Mouse (Mus musculus) bone marrow macrophage, adult 2 months (primary cell): ENCODE data around the gene Rxfp2. TPM values are rescaled to one million over a fixed set of nuclear protein-coding genes. Genes with fewer than 3 reads are reported as not detected.

Experiments used
- H3K27ac ChIP-seq: 2 replicates; pipeline ENCODE4 v1.5.1; 2012; ENCODE audit warnings: low read depth, low read length; ENCODE audit not compliant: insufficient read depth
- H3K4me1 ChIP-seq: 2 replicates; pipeline ENCODE4 v1.6.1; 2012; ENCODE audit warnings: low read length; ENCODE audit not compliant: control insufficient read depth, insufficient read depth
- H3K4me3 ChIP-seq: 2 replicates; pipeline ENCODE4 v1.5.1; 2012; ENCODE audit warnings: mild to moderate bottlenecking, low read length, moderate library complexity; ENCODE audit not compliant: insufficient read depth
- CTCF ChIP-seq: IDR thresholded peaks from 2 replicates; pipeline ENCODE4 v1.5.1; 2012; ENCODE audit warnings: low read depth, mild to moderate bottlenecking, low read length, moderate library complexity
- POLR2A ChIP-seq: IDR thresholded peaks from 2 replicates; pipeline ENCODE4 v1.6.1; 2012; ENCODE audit warnings: mild to moderate bottlenecking, low read depth, low read length, borderline replicate concordance
- polyA plus RNA-seq: library from polyadenylated mRNA; stranded (reverse); fragments of >200 nt; gene quantifications from 2 replicates; pipeline ENCODE4 v1.2.4, GENCODE M21; 2012; ENCODE audit not compliant: missing spikeins, insufficient read depth, insufficient read length

Gene Rxfp2
- polyA plus RNA-seq, 1 experiment = not detected

DNA sequence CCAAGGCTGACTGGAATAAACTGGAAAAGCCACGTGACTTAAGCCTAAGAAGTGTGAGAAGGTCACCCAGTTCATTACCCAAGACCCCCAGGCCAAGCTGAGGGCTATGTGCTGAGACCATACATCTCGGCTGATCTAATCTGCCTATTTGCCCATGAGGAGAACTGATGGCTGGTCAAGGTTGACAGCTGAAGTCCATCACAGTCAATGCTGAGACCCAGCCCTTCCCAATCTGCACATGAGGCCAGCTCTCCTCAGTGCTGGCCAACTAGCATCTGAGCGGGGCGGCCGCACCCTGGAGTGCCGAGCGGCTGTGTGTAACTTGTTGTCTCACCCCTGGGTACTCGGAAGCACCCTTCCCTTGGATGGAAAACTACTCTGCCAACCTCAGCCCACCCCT lies 17.8 kb downstream of the Rxfp2 start:
- H3K27ac ChIP-seq = no peak overlapping the region
- H3K4me3 ChIP-seq = no peak overlapping the region
- H3K4me1 ChIP-seq = no peaks in the 10 kb centered on the region
- TF ChIP-seq CTCF = no peak

DNA sequence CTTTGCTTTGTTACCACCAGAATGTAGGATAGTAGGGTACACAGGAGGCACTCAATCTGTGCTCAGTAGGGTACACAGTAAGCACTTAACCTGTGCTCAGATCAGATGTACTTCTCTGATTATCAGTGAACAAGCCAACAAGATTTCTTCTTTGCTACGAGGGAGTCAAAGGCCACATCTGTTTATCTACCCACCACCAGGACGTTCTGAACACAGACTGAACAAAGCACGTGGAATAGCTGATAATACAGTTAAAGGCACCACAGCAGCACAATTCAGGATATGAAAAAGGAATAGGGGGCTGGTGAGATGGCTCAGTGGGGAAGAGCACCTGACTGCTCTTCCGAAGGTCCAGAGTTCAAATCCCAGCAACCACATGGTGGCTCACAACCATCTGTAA lies 18.4 kb downstream of the Rxfp2 start:
- H3K4me1 ChIP-seq = no peaks in the 10 kb centered on the region
- TF ChIP-seq POLR2A (no peak), CTCF (no peak)
- H3K4me3 ChIP-seq = no peak overlapping the region
- no peak overlapping the region for H3K27ac ChIP-seq

DNA sequence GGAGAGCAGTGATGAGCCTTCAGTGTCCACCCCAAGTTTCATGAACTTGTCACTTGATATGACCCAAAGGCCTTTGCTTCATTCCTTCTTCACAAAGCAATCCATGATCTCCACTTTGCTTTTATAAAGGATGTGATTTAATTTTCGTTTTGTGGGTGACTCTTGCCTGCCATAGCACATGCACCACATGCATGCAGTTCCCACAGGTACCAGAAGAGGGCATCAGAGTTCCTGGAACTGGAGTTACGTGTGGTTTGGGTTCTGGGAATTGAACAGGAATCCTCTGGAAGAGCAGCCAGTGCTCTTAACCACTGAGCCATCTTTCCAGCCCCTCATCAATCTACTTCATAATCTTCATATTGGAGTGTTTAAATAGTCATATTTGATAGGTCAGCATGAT lies 26.1 kb downstream of the Rxfp2 start:
- TF ChIP-seq CTCF = no peak
- TF ChIP-seq POLR2A = no peak
- Histone ChIP-seq H3K27ac (no peak overlapping the region), H3K4me3 (no peak overlapping the region), H3K4me1 (no peaks in the 10 kb centered on the region)

GRCm38 (mm10) chr5:150046438-150046837 lies 28.0 kb downstream of the Rxfp2 start:
- H3K4me3 ChIP-seq = no peak overlapping the region
- H3K27ac ChIP-seq = no peak overlapping the region
- H3K4me1 ChIP-seq = no peaks in the 10 kb centered on the region
- no peak for TF ChIP-seq CTCF
- TF ChIP-seq POLR2A = no peak

DNA sequence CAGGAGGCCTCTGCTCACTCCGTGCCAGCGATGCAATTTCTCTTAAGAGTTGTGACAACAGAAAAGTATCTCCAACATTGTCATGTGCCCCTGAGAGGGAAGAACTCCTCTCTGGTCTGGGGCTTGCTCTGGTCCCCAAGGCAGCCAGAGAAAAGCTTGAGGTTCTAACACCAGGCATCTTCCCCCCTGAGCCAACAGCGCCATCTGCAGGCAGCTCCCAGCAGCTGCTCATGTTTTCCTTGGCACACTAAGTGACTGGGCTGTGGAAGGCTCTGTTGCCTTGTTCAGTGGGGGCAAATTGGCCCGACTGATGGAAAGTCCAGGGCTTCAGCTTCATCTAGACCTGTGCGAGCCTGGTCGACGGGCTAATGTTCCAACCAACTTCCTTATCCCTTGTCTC lies 31.5 kb downstream of the Rxfp2 start:
- H3K4me3 ChIP-seq = no peak overlapping the region
- TF ChIP-seq CTCF (peak; percentile 23; the same call in 1 of the 2 replicates), POLR2A (no peak)
- H3K27ac ChIP-seq = no peak overlapping the region
- no peaks in the 10 kb centered on the region for H3K4me1 ChIP-seq

- H3K4me1 ChIP-seq = no peaks in the 10 kb centered on the region
- TF ChIP-seq POLR2A = no peak
- peak; percentile 39; the same call in 1 of the 2 replicates for TF ChIP-seq CTCF
- no peak overlapping the region for H3K27ac ChIP-seq
- H3K4me3 ChIP-seq = no peak overlapping the region
Observed at GRCm38 (mm10) chr5:150051828-150052227, 33.4 kb downstream of the Rxfp2 start.

DNA sequence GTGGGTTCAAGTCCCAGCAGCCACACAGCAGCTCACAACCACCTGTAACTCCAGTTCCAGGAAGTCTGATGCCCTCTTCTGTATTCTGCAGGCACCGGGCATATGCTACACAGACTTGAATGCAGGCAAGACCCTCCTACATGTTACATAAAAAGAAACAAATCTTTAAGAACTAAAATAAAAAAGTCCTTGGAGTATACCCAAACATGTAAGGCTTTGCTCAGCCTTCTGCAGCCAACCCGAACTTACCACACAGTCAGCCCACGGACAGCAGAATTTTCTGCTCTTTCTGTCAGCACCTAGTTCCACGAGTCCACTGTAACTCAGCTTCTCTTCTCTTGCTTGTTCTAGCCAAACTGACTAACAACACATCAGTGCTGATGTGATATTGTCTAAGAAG lies 34.8 kb downstream of the Rxfp2 start:
- Histone ChIP-seq H3K4me3 (no peak overlapping the region), H3K4me1 (no peaks in the 10 kb centered on the region), H3K27ac (no peak overlapping the region)
- TF ChIP-seq CTCF = no peak
- TF ChIP-seq POLR2A = no peak

- H3K27ac ChIP-seq = no peak overlapping the region
- TF ChIP-seq CTCF = no peak
- TF ChIP-seq POLR2A = no peak
- no peaks in the 10 kb centered on the region for H3K4me1 ChIP-seq
- H3K4me3 ChIP-seq = no peak overlapping the region
Observed at GRCm38 (mm10) chr5:150053956-150054355, 35.5 kb downstream of the Rxfp2 start.

DNA sequence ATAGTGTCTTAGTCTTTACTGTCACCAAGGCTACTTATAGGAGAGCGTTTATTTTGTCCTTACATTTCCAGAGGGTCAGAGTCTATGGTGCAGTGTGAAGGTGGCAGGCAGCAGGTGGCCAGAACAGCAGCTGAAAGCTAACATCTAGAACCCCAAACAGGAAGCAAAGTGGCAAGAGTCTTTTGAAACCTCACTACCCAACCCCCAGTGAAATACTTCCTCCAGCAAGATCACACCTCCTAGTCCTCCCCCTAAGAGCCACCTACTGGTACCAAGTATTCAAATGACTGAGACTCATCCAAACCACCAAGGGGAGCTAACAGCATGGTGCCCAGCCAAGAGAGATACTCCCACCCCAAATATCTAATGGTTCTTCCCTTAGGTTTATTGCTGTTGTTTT lies 36.8 kb downstream of the Rxfp2 start:
- H3K4me1 ChIP-seq = no peaks in the 10 kb centered on the region
- no peak for TF ChIP-seq CTCF
- TF ChIP-seq POLR2A = no peak
- no peak overlapping the region for H3K4me3 ChIP-seq
- no peak overlapping the region for H3K27ac ChIP-seq

DNA sequence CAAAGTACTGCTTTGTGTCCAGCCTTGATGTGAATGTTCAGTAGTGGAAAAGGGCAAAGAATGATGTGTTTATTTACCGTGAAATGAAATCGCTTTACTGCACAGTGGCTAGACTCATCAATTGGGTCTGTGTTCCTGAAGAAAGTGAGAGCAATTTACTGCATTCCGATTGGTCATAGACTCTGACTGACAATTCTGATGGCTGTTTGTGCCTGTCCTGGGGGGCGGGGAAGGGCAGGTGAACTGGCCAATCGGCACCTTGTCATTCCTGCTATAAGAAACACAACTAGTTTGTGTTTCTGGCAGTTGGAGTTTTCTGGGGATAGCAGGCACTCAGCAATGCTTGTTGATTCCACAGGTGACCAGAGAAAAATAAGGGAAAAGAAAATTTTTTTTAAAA lies 37.6 kb downstream of the Rxfp2 start:
- H3K27ac ChIP-seq = no peak overlapping the region
- no peaks in the 10 kb centered on the region for H3K4me1 ChIP-seq
- H3K4me3 ChIP-seq = no peak overlapping the region
- TF ChIP-seq CTCF = no peak
- no peak for TF ChIP-seq POLR2A

DNA sequence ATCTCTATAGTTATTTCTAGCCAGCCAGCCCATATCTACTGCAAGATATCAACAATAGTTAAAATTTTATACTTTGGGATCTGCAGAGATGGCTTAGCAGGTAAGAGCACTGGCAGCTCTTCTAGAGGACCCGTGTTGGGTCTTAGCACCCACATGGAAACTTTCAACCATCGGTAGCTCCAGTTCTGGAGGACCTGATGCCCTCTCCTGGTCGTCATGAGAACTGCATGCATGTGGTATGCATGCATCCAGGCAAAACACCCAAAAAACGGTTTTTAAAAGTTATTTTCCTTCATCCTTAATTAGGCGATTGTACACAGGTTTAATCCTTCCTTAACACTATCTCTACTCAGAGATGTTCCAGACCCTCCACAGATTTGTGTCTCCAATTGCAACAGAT lies 40.4 kb downstream of the Rxfp2 start:
- H3K27ac ChIP-seq = no peak overlapping the region
- H3K4me3 ChIP-seq = no peak overlapping the region
- TF ChIP-seq POLR2A = no peak
- TF ChIP-seq CTCF = no peak
- H3K4me1 ChIP-seq = no peaks in the 10 kb centered on the region

- no peak for TF ChIP-seq CTCF
- no peak for TF ChIP-seq POLR2A
- H3K27ac ChIP-seq = no peak overlapping the region
- no peak overlapping the region for H3K4me3 ChIP-seq
- H3K4me1 ChIP-seq = no peaks in the 10 kb centered on the region
Observed at GRCm38 (mm10) chr5:150059466-150059865, 41.0 kb downstream of the Rxfp2 start.
